Mouse (Mus musculus): ENCODE measurements around the gene Ergic1.

DNA sequence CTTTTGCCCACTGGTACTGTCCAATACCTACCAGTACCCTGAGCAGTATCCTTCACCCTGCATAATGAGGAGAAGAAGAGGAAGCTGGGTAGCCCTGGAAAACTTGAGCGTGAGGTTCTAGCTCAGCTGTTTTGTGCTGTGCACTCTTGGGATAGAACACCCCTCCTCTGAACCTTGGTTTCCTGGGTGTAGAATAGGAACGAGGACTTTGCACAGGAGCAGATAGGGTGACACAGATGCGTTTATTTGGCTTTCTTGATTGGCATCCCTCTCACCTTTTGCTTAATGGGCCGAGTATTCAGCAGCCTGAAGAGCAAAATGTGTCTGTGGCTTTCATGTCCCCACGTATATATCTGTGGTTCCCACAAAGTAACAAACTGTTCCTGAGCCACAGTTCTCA lies 60.6 kb downstream of the Ergic1 start:
- TF ChIP-seq CTCF (IDR thresholded peaks at IDR 0.05; ENCODE audit: low read depth) (no peak), EP300 (IDR thresholded peaks at IDR 0.05; ENCODE audit: low read depth) (no peak)

Measured in liver, postnatal 0 days (tissue).